In genomic region chr16:44717141-44717634, GRCm38 (mm10) we compare ENCODE assay signal across 11 mouse cellular contexts. TPM values are rescaled to one million over a fixed set of nuclear protein-coding genes. Genes with fewer than 3 reads are reported as not detected.
A peak's percentile ranks its signal among the peaks of the same experiment; 100 is the strongest.
DNase-seq lines count a peak whose midpoint lies in the region; ATAC-seq and TF ChIP-seq lines count a peak whose summit lies in the region.
"Had no signal": no experiment of that assay in that cellular context is flagged by ENCODE, and none has a peak within 500 bp of the region (broad histone marks: within the 10 kb centered on the region; RNA-seq: fewer than 3 reads in every experiment).

No protein-coding gene starts in this region.

- no peaks in the 10 kb centered on the region for H3K27me3 ChIP-seq in lung, embryonic 14.5 days (ENCODE audit: insufficient read depth, low read length)
- no peaks in the 10 kb centered on the region for H3K27me3 ChIP-seq in forebrain, embryonic 12.5 days
- no peaks in the 10 kb centered on the region for H3K27me3 ChIP-seq in hindbrain, embryonic 14.5 days (ENCODE audit: control insufficient read depth, insufficient read depth, low read length)
- H3K27me3 ChIP-seq in midbrain, postnatal 0 days (ENCODE audit: insufficient read depth, low read length), result no peaks in the 10 kb centered on the region
- H3K27me3 ChIP-seq: limb, embryonic 12.5 days; stomach, embryonic 15.5 days had no signal

- no peaks in the 10 kb centered on the region for H3K9me3 ChIP-seq in lung, embryonic 14.5 days (ENCODE audit: low read depth, low read length)
- H3K9me3 ChIP-seq in forebrain, embryonic 12.5 days, result no peaks in the 10 kb centered on the region
- no peaks in the 10 kb centered on the region for H3K9me3 ChIP-seq in hindbrain, embryonic 14.5 days (ENCODE audit: control insufficient read depth, low read length)
- no peaks in the 10 kb centered on the region for H3K9me3 ChIP-seq in midbrain, postnatal 0 days (ENCODE audit: low read length)
- H3K9me3 ChIP-seq: limb, embryonic 12.5 days; stomach, embryonic 15.5 days had no signal

- ATAC-seq in lung, embryonic 14.5 days (ENCODE audit: insufficient read depth), result peak; percentile 15; the same call in 1 of the 2 replicates
- ATAC-seq in forebrain, embryonic 12.5 days (ENCODE audit: low FRiP score), result peak; percentile 33; the same call in 1 of the 2 replicates
- peak; percentile 61; the same call in 1 of the 2 replicates for ATAC-seq in hindbrain, embryonic 14.5 days (ENCODE audit: low FRiP score)
- ATAC-seq in midbrain, postnatal 0 days (ENCODE audit: low FRiP score), result peak; percentile 38; the same call in 1 of the 2 replicates

- no peak overlapping the region for H3K27ac ChIP-seq in lung, embryonic 14.5 days (ENCODE audit: low read depth)
- no peak overlapping the region for H3K27ac ChIP-seq in forebrain, embryonic 12.5 days
- H3K27ac ChIP-seq in hindbrain, embryonic 14.5 days, result no peak overlapping the region
- H3K27ac ChIP-seq in midbrain, postnatal 0 days (ENCODE audit: low read depth, low read length), result no peak overlapping the region

- H3K4me1 ChIP-seq in lung, embryonic 14.5 days (ENCODE audit: insufficient read depth), result 0 out of 2 replicates have a peak, but pooled peaks cover 4% of the 10 kb centered on the region
- peaks cover 11% of the 10 kb centered on the region for H3K4me1 ChIP-seq in forebrain, embryonic 12.5 days
- peaks cover 7% of the 10 kb centered on the region; the same call in 1 of the 2 replicates for H3K4me1 ChIP-seq in hindbrain, embryonic 14.5 days (replicated peaks; ENCODE audit: control insufficient read depth, insufficient read depth, low read length)
- H3K4me1 ChIP-seq in midbrain, postnatal 0 days (ENCODE audit: insufficient read depth, low read length), result no peaks in the 10 kb centered on the region
- H3K4me1 ChIP-seq: stomach, embryonic 15.5 days had no signal

- TF ChIP-seq CTCF in lung, embryonic 14.5 days (IDR thresholded peaks at IDR 0.05; ENCODE audit: low read depth), result no peak
- no peak for TF ChIP-seq CTCF in midbrain, postnatal 0 days (IDR thresholded peaks at IDR 0.05)

- no peak overlapping the region for H3K4me2 ChIP-seq in lung, embryonic 14.5 days
- H3K4me2 ChIP-seq in forebrain, embryonic 12.5 days, result no peak overlapping the region
- peak overlapping the region; percentile 17; the same call in 1 of the 2 replicates for H3K4me2 ChIP-seq in hindbrain, embryonic 14.5 days (replicated peaks)
- H3K4me2 ChIP-seq in midbrain, postnatal 0 days (ENCODE audit: low read depth, low read length, poor library complexity, severe bottlenecking), result no peak overlapping the region
- H3K4me2 ChIP-seq: limb, embryonic 12.5 days; stomach, embryonic 15.5 days had no signal

- DNase-seq in lung, embryonic 14.5 days, result no peak
- DNase-seq in lung, postnatal 36 days, result no peak
- DNase-seq in hindbrain, embryonic 14.5 days (ENCODE audit: low spot score), result no peak
- no peak for DNase-seq in midbrain, postnatal 0 days (ENCODE audit: low spot score)
- DNase-seq in urinary bladder, postnatal 10 days (ENCODE audit: low spot score), result no peak
- DNase-seq in embryo, embryonic 11 days, result no peak
- DNase-seq in adrenal gland, adult 18-20 months (ENCODE audit: low spot score in 2 of 2), result no peak
- DNase-seq: right cerebral cortex, postnatal 14 days had no signal

- 77% methylated on average over 2 of the region's 2 CpGs for WGBS in lung, embryonic 14.5 days
- 71% methylated on average over 2 of the region's 2 CpGs for WGBS in forebrain, embryonic 12.5 days
- 79% methylated on average over 2 of the region's 2 CpGs for WGBS in hindbrain, embryonic 14.5 days
- WGBS in midbrain, postnatal 0 days, result 81% methylated on average over 2 of the region's 2 CpGs

- no peak overlapping the region for H3K9ac ChIP-seq in lung, embryonic 14.5 days
- no peak overlapping the region for H3K9ac ChIP-seq in forebrain, embryonic 12.5 days
- no peak overlapping the region for H3K9ac ChIP-seq in hindbrain, embryonic 14.5 days
- H3K9ac ChIP-seq in midbrain, postnatal 0 days (replicated peaks; ENCODE audit: low read length, poor library complexity, severe bottlenecking), result no peak overlapping the region
- H3K9ac ChIP-seq: limb, embryonic 12.5 days; stomach, embryonic 15.5 days had no signal

- H3K4me3 ChIP-seq in lung, embryonic 14.5 days (ENCODE audit: low read depth, low read length), result no peak overlapping the region
- H3K4me3 ChIP-seq in forebrain, embryonic 12.5 days (replicated peaks), result no peak overlapping the region
- no peak overlapping the region for H3K4me3 ChIP-seq in hindbrain, embryonic 14.5 days (replicated peaks; ENCODE audit: low read length)
- no peak overlapping the region for H3K4me3 ChIP-seq in midbrain, postnatal 0 days (ENCODE audit: low read depth, low read length)
- H3K4me3 ChIP-seq: limb, embryonic 12.5 days; stomach, embryonic 15.5 days had no signal

- peaks cover 14% of the 10 kb centered on the region; the same call in 1 of the 2 replicates for H3K36me3 ChIP-seq in lung, embryonic 14.5 days (ENCODE audit: insufficient read depth)
- H3K36me3 ChIP-seq in forebrain, embryonic 12.5 days (replicated peaks), result peaks cover 13% of the 10 kb centered on the region
- peaks cover 7% of the 10 kb centered on the region; the same call in 1 of the 2 replicates for H3K36me3 ChIP-seq in hindbrain, embryonic 14.5 days (replicated peaks; ENCODE audit: control insufficient read depth, insufficient read depth)
- H3K36me3 ChIP-seq in midbrain, postnatal 0 days (ENCODE audit: insufficient read depth, low read length), result peaks cover 4% of the 10 kb centered on the region; the same call in 1 of the 2 replicates
- H3K36me3 ChIP-seq: stomach, embryonic 15.5 days had no signal

RNA-seq across cellular contexts. Expression of gene Nepro, which starts 6.9 kb away (rescaled TPM):
- 14.4 and 14.6 TPM in 2 replicates for polyA plus RNA-seq in lung, embryonic 14.5 days (2014; fragmentation: Nextera tagmentation; extraction: Ambion mirVana)
- polyA plus RNA-seq in forebrain, embryonic 12.5 days (2016; fragmentation: Nextera tagmentation; extraction: Ambion mirVana), result 9.9 and 10.4 TPM in 2 replicates
- 4.4 and 5.4 TPM in 2 replicates for polyA plus RNA-seq in hindbrain, embryonic 14.5 days (2014; fragmentation: Nextera tagmentation; extraction: Ambion mirVana)
- total RNA-seq in midbrain, postnatal 0 days (2014; rRNA removed), result 3.5 and 5.9 TPM in 2 replicates
- polyA plus RNA-seq in midbrain, postnatal 0 days (2015; fragmentation: Nextera tagmentation; extraction: Ambion mirVana), result 2.4 and 2.9 TPM in 2 replicates
- total RNA-seq in adrenal gland, adult 18-20 months (2021), result 10 to 100 TPM; 12.6 to 14.8 TPM

RNA-seq across cellular contexts. Expression of gene Gtpbp8, which starts 29.0 kb away (rescaled TPM):
- polyA plus RNA-seq in lung, embryonic 14.5 days (2014; fragmentation: Nextera tagmentation; extraction: Ambion mirVana), result 30.1 and 31.8 TPM in 2 replicates
- 33.1 and 36.8 TPM in 2 replicates for polyA plus RNA-seq in forebrain, embryonic 12.5 days (2016; fragmentation: Nextera tagmentation; extraction: Ambion mirVana)
- polyA plus RNA-seq in hindbrain, embryonic 14.5 days (2014; fragmentation: Nextera tagmentation; extraction: Ambion mirVana), result 41.5 and 43.8 TPM in 2 replicates
- total RNA-seq in midbrain, postnatal 0 days (2014; rRNA removed), result 42.5 and 46.7 TPM in 2 replicates
- polyA plus RNA-seq in midbrain, postnatal 0 days (2015; fragmentation: Nextera tagmentation; extraction: Ambion mirVana), result 36.6 and 38.8 TPM in 2 replicates
- total RNA-seq in adrenal gland, adult 18-20 months (2021), result 10 to 100 TPM; 12.1 to 16.1 TPM

RNA-seq across cellular contexts. Expression of gene Cd200r1, which starts 48.3 kb away (rescaled TPM):
- 1.0 and 1.3 TPM in 2 replicates for polyA plus RNA-seq in lung, embryonic 14.5 days (2014; fragmentation: Nextera tagmentation; extraction: Ambion mirVana)
- polyA plus RNA-seq in forebrain, embryonic 12.5 days (2016; fragmentation: Nextera tagmentation; extraction: Ambion mirVana), result 0.47 and 0.49 TPM in 2 replicates
- 0.50 and 0.91 TPM in 2 replicates for polyA plus RNA-seq in hindbrain, embryonic 14.5 days (2014; fragmentation: Nextera tagmentation; extraction: Ambion mirVana)
- 1.6 TPM in 1 of 2 replicates, not detected in the other for total RNA-seq in midbrain, postnatal 0 days (2014; rRNA removed)
- 0.20 and 0.52 TPM in 2 replicates for polyA plus RNA-seq in midbrain, postnatal 0 days (2015; fragmentation: Nextera tagmentation; extraction: Ambion mirVana)
- under 1 TPM; 0.46 to 0.51 TPM for total RNA-seq in adrenal gland, adult 18-20 months (2021)
